Mouse (Mus musculus) midbrain, embryonic 15.5 days (tissue): ENCODE measurements around the gene Ubl4b. TPM values are rescaled to one million over a fixed set of nuclear protein-coding genes. Genes with fewer than 3 reads are reported as not detected.

ENCODE experiments used
- ATAC-seq: fragments of 200-750 bp; cut with Nextera tagmentation; replicated peaks from 2 replicates; pipeline ENCODE4 v1.8.0; 2017; ENCODE audit warnings: moderate TSS enrichment
- H3K27ac ChIP-seq: fragments of 300-500 bp; sonication (generic); 2 replicates; pipeline ENCODE4 v1.5.1; 2015; ENCODE audit warnings: mild to moderate bottlenecking, inconsistent platforms
- H3K27me3 ChIP-seq: fragments of 300-500 bp; sonication (generic); replicated peaks from 2 replicates; pipeline ENCODE4 v1.6.1; 2015; ENCODE audit warnings: inconsistent platforms
- H3K36me3 ChIP-seq: fragments of 300-500 bp; sonication (generic); replicated peaks from 2 replicates; pipeline ENCODE4 v1.6.1; 2015; ENCODE audit warnings: inconsistent platforms
- H3K4me1 ChIP-seq: fragments of 300-500 bp; sonication (generic); 2 replicates; pipeline ENCODE4 v1.6.1; 2015; ENCODE audit warnings: inconsistent platforms
- H3K4me2 ChIP-seq: fragments of 300-500 bp; sonication (generic); 2 replicates; pipeline ENCODE4 v1.6.1; 2015; ENCODE audit warnings: inconsistent platforms, mild to moderate bottlenecking, moderate library complexity
- H3K4me3 ChIP-seq: fragments of 300-500 bp; sonication (generic); 2 replicates; pipeline ENCODE4 v1.5.1; 2015; ENCODE audit warnings: mild to moderate bottlenecking, inconsistent platforms
- H3K9ac ChIP-seq: fragments of 300-500 bp; sonication (generic); 2 replicates; pipeline ENCODE4 v1.6.1; 2015; ENCODE audit warnings: mild to moderate bottlenecking, inconsistent platforms
- H3K9me3 ChIP-seq: fragments of 300-500 bp; sonication (generic); 2 replicates; pipeline ENCODE4 v1.6.1; 2016; ENCODE audit warnings: inconsistent platforms
- WGBS: fragments of 180-500 bp; shearing (Covaris S2); methylation state at CpG from one replicate; pipeline ENCODE4 v1.1.7; 2015; ENCODE audit warnings: mixed read lengths; 5-methylcytosine and 5-hydroxymethylcytosine counted together
- polyA plus RNA-seq: library from polyadenylated mRNA; unstranded; fragments of >200 nt; fragmentation: Nextera tagmentation; extraction: Ambion mirVana; gene quantifications from 2 replicates; pipeline ENCODE4 v1.2.1, GENCODE M21; 2015

Ubl4b gene
- polyA plus RNA-seq, 1 experiment from 2014 or later, result not detected

- WGBS, result 88% methylated on average over 3 of the region's 3 CpGs
- H3K9me3 ChIP-seq, result no peaks in the 10 kb centered on the region
- H3K4me1 ChIP-seq, result peaks cover 13% of the 10 kb centered on the region; the same call in 1 of the 2 replicates
- no peak overlapping the region for H3K4me3 ChIP-seq
- H3K27ac ChIP-seq, result no peak overlapping the region
- ATAC-seq, result no peak
- no peaks in the 10 kb centered on the region for H3K36me3 ChIP-seq
- peaks cover 7% of the 10 kb centered on the region for H3K27me3 ChIP-seq
- H3K9ac ChIP-seq, result no peak overlapping the region
- H3K4me2 ChIP-seq, result no peak overlapping the region
Observed at GRCm38 (mm10) chr3:107511416-107511815, 43.5 kb downstream of the Ubl4b start.

DNA sequence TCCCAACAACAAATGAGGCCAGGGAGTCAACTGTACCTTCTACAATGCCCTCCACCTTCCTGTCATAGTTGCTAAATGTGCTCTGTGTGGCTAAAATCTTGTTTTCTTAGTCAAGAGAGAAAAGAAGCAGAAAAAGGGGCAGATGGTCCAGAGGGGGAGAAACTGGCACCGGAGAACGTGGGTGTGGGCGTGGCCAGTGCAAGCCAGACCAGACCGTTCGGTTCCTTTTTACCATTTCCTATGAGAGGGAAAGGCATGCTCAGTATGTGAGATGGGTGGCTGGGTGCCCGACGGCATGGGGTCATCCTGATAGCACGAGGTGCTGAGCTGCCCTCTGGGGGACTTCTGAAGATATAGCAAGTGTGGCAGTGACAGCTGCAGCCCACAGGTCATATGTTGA is 46.2 kb downstream of the Ubl4b start:
- no peak for ATAC-seq
- WGBS, result 79% methylated on average over 8 of the region's 8 CpGs
- H3K4me3 ChIP-seq, result no peak overlapping the region
- no peaks in the 10 kb centered on the region for H3K27me3 ChIP-seq
- peaks cover 13% of the 10 kb centered on the region for H3K4me1 ChIP-seq
- no peak overlapping the region for H3K4me2 ChIP-seq
- H3K9me3 ChIP-seq, result no peaks in the 10 kb centered on the region
- no peak overlapping the region for H3K9ac ChIP-seq
- H3K27ac ChIP-seq, result no peak overlapping the region
- no peaks in the 10 kb centered on the region for H3K36me3 ChIP-seq

- H3K27me3 ChIP-seq, result no peaks in the 10 kb centered on the region
- no peak overlapping the region for H3K4me3 ChIP-seq
- H3K4me2 ChIP-seq, result no peak overlapping the region
- ATAC-seq, result no peak
- no peaks in the 10 kb centered on the region for H3K36me3 ChIP-seq
- H3K9me3 ChIP-seq, result no peaks in the 10 kb centered on the region
- peaks cover 13% of the 10 kb centered on the region for H3K4me1 ChIP-seq
- H3K27ac ChIP-seq, result no peak overlapping the region
- H3K9ac ChIP-seq, result no peak overlapping the region
- 88% methylated on average over 9 of the region's 9 CpGs for WGBS
Observed at GRCm38 (mm10) chr3:107507966-107508365, 46.9 kb downstream of the Ubl4b start.

DNA sequence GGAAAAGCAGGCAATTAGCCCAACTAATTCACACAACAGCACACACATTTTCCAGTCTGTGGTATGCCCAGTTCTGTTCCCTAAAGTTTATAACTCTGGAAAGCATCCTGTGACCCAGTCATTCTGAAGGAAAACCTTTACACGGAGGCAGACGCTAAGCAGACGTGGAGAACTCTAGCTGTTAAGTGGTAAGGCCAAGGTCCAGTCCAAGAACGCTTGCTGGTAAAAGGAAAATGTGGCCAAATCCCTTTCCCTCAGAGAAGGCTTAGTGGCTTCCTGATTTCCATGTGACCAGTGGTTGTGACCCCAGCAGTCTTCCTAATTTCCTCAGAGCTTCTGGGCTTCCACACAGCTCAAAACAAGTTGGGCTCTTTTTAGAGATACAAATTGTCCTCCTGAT is 48.3 kb downstream of the Ubl4b start:
- no peak for ATAC-seq
- Histone ChIP-seq H3K4me1 (peaks cover 20% of the 10 kb centered on the region), H3K27me3 (no peaks in the 10 kb centered on the region), H3K9ac (no peak overlapping the region), H3K27ac (no peak overlapping the region), H3K36me3 (no peaks in the 10 kb centered on the region), H3K9me3 (no peaks in the 10 kb centered on the region), H3K4me3 (no peak overlapping the region), H3K4me2 (no peak overlapping the region)
- WGBS, result 54% methylated on average over 4 of the region's 4 CpGs

GRCm38 (mm10) chr3:107505464-107506367 is 49.2 kb downstream of the Ubl4b start:
- peak overlapping the region; percentile 66 for H3K27ac ChIP-seq
- H3K9me3 ChIP-seq, result no peaks in the 10 kb centered on the region
- peaks cover 24% of the 10 kb centered on the region for H3K4me1 ChIP-seq
- no peak overlapping the region for H3K4me3 ChIP-seq
- no peak overlapping the region for H3K4me2 ChIP-seq
- no peaks in the 10 kb centered on the region for H3K27me3 ChIP-seq
- no peak overlapping the region for H3K9ac ChIP-seq
- peak; percentile 67 for ATAC-seq
- H3K36me3 ChIP-seq, result no peaks in the 10 kb centered on the region
- 17% methylated on average over 4 of the region's 4 CpGs for WGBS

- H3K9me3 ChIP-seq, result no peaks in the 10 kb centered on the region
- no peak overlapping the region for H3K4me2 ChIP-seq
- no peak for ATAC-seq
- 74% methylated on average over 1 of the region's 1 CpGs for WGBS
- no peak overlapping the region for H3K9ac ChIP-seq
- H3K4me3 ChIP-seq, result no peak overlapping the region
- 0 out of 2 replicates have a peak, but pooled peaks cover 3% of the 10 kb centered on the region for H3K36me3 ChIP-seq
- peaks cover 24% of the 10 kb centered on the region for H3K4me1 ChIP-seq
- no peak overlapping the region for H3K27ac ChIP-seq
- no peaks in the 10 kb centered on the region for H3K27me3 ChIP-seq
Observed at GRCm38 (mm10) chr3:107504542-107504941, 50.3 kb downstream of the Ubl4b start.

- Histone ChIP-seq H3K27me3 (no peaks in the 10 kb centered on the region), H3K27ac (no peak overlapping the region), H3K4me3 (no peak overlapping the region), H3K9ac (no peak overlapping the region), H3K36me3 (0 out of 2 replicates have a peak, but pooled peaks cover 3% of the 10 kb centered on the region), H3K4me2 (no peak overlapping the region), H3K9me3 (no peaks in the 10 kb centered on the region), H3K4me1 (peaks cover 24% of the 10 kb centered on the region)
- ATAC-seq, result no peak
- 78% methylated on average over 2 of the region's 2 CpGs for WGBS
Observed at GRCm38 (mm10) chr3:107503716-107504115, 51.2 kb downstream of the Ubl4b start.

Other genes starting within 250 kb of the Ubl4b start
- gene Rbm15, start 221.4 kb downstream of the Ubl4b start, polyA plus RNA-seq, result 6.8 TPM in 2 replicates
- 8.8 and 9.1 TPM in 2 replicates for gene Kcnc4, start 95.5 kb downstream of the Ubl4b start, polyA plus RNA-seq
- 16.6 and 19.2 TPM in 2 replicates for gene Slc6a17, start 37.1 kb downstream of the Ubl4b start, polyA plus RNA-seq
- gene Alx3, start 40.0 kb upstream of the Ubl4b start, polyA plus RNA-seq, result 1.0 and 1.2 TPM in 2 replicates
- gene Gm10961, start 76.2 kb upstream of the Ubl4b start, polyA plus RNA-seq, result not detected in 2 replicates
- gene Strip1, start 76.6 kb upstream of the Ubl4b start, polyA plus RNA-seq, result 178 and 182 TPM in 2 replicates
- gene Ahcyl1, start 141.5 kb upstream of the Ubl4b start, polyA plus RNA-seq, result 115 and 117 TPM in 2 replicates
- 6.7 and 7.9 TPM in 2 replicates for gene Csf1, start 205.4 kb upstream of the Ubl4b start, polyA plus RNA-seq